Mouse (Mus musculus): ENCODE measurements around the gene Ackr1. TPM values are rescaled to one million over a fixed set of nuclear protein-coding genes. Genes with fewer than 3 reads are reported as not detected.

Gene Ackr1
- 4.5 TPM for polyA plus RNA-seq (2015; fragmentation: Illumina TruSeq; extraction: RNeasy Lipid Tissue Mini Kit (QIAGEN cat#74804); ENCODE audit: insufficient read depth, low replicate concordance)

DNA sequence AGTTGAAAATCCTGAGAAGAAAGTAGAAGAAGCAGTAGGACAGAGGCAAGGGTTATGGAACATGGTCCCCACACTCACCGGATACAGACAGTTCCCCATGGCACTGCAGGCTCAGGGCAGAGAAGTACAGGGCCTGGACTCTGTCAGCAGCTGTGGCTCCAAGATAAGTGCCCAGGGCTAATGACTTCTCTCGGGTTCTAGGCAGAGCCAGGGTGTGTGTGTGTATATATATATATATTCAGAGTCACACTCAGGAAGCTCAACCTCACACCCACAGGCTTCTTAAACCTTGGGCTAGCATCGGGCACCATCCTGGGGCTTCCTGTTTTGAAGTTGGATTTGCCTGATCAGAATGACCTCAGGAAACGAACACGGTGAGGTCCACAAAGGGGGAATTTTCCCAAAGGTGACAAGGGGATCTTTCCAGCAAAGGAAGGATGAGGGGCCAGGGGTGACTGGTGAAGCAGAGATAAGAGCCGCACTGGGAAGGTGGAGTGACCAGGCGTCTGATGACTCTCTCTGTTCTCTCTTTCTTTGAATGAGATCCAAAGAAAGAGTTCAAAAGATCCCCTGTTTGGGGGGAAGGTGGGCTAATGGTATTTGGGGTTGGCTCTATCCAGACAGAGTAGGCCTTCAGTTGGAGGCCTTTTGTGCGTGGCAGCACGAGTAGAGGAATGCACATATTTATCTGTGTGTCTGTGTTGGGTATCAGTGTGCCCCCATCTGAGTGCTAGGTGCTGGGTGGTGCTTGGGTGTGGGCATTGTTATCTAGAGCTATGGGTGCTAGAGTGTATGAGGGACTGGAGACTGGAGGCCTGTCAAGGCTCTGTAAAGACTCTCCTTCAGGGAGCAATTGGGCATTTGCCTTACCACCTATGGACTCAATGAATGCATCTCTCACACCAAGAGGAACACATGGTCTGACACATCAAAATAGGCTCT is at the start of gene Ackr1:
Gene Ackr1 (minus strand): TSS at position 439 of the 942 bp plus-strand sequence.

DNA sequence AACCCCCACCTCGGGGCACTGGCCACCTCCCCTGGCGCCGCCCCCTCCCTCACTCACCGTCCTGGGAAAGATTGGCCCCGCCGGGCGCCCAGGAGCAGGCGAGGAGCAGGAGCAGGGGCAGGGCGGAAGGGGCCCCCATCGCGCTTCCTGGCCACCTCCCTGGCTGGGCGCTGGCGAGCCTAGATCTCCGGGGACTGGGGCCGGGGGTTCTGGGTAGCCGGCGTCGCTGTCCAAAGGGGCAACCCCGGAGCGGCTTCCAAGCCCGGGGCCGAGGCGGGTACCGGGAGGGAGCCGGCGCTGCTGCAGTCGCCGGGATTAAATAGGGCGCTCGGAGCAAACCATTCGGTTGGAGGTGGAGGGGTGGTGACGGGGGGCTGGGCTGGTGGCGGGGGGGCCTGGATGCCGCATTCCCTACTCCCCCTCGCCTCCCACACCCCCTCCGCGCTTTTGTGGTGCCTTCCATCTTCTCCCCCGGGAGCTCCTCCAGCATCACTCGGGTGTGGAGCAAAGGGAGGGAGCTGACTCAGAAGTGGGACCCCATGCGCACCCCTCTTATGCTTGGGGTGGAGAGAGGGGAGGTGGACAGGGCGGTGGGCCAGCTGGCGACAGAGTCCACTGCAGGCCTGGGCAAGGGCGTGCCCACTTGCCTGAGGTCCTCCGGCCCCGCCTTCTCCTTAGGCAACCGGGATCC is 34.0 kb upstream of the Ackr1 start, which contains the start of gene Cadm3:
Gene Cadm3 (minus strand): TSS at position 340 of the 691 bp plus-strand sequence.

GRCm38 (mm10) chr1:173350372-173350957 is 16.9 kb upstream of the Ackr1 start, which contains the start of gene Aim2:
Aim2 (plus strand) TSS chr1:173350879.

Other genes with a start within 250 kb of the Ackr1 start
- gene Olfr1408, start 196.4 kb downstream of the Ackr1 start, polyA plus RNA-seq (2015; fragmentation: Illumina TruSeq; extraction: RNeasy Lipid Tissue Mini Kit (QIAGEN cat#74804); ENCODE audit: insufficient read depth, low replicate concordance), result not detected
- not detected for gene Olfr1406, start 143.1 kb downstream of the Ackr1 start, polyA plus RNA-seq (2015; fragmentation: Illumina TruSeq; extraction: RNeasy Lipid Tissue Mini Kit (QIAGEN cat#74804); ENCODE audit: insufficient read depth, low replicate concordance)
- gene Olfr218, start 135.9 kb downstream of the Ackr1 start, polyA plus RNA-seq (2015; fragmentation: Illumina TruSeq; extraction: RNeasy Lipid Tissue Mini Kit (QIAGEN cat#74804); ENCODE audit: insufficient read depth, low replicate concordance), result not detected
- not detected for gene Olfr1404, start 121.4 kb downstream of the Ackr1 start, polyA plus RNA-seq (2015; fragmentation: Illumina TruSeq; extraction: RNeasy Lipid Tissue Mini Kit (QIAGEN cat#74804); ENCODE audit: insufficient read depth, low replicate concordance)
- 1.0 TPM for gene Fcer1a, start 106.5 kb downstream of the Ackr1 start, polyA plus RNA-seq (2015; fragmentation: Illumina TruSeq; extraction: RNeasy Lipid Tissue Mini Kit (QIAGEN cat#74804); ENCODE audit: insufficient read depth, low replicate concordance)
- not detected for gene Olfr418, start 67.7 kb downstream of the Ackr1 start, polyA plus RNA-seq (2015; fragmentation: Illumina TruSeq; extraction: RNeasy Lipid Tissue Mini Kit (QIAGEN cat#74804); ENCODE audit: insufficient read depth, low replicate concordance)
- not detected for gene Mptx2, start 56.0 kb downstream of the Ackr1 start, polyA plus RNA-seq (2015; fragmentation: Illumina TruSeq; extraction: RNeasy Lipid Tissue Mini Kit (QIAGEN cat#74804); ENCODE audit: insufficient read depth, low replicate concordance)
- gene Aim2, start 17.1 kb upstream of the Ackr1 start, polyA plus RNA-seq (2015; fragmentation: Illumina TruSeq; extraction: RNeasy Lipid Tissue Mini Kit (QIAGEN cat#74804); ENCODE audit: insufficient read depth, low replicate concordance), result 144 TPM
- gene Cadm3, start 33.9 kb upstream of the Ackr1 start, polyA plus RNA-seq (2015; fragmentation: Illumina TruSeq; extraction: RNeasy Lipid Tissue Mini Kit (QIAGEN cat#74804); ENCODE audit: insufficient read depth, low replicate concordance), result 9.4 TPM
- gene Ifi206, start 157.3 kb upstream of the Ackr1 start, polyA plus RNA-seq (2015; fragmentation: Illumina TruSeq; extraction: RNeasy Lipid Tissue Mini Kit (QIAGEN cat#74804); ENCODE audit: insufficient read depth, low replicate concordance), result 75.9 TPM
- gene Ifi214, start 202.2 kb upstream of the Ackr1 start, polyA plus RNA-seq (2015; fragmentation: Illumina TruSeq; extraction: RNeasy Lipid Tissue Mini Kit (QIAGEN cat#74804); ENCODE audit: insufficient read depth, low replicate concordance), result 38.5 TPM

All from spleen, adult 10 weeks (tissue).